In the genomic region with DNA sequence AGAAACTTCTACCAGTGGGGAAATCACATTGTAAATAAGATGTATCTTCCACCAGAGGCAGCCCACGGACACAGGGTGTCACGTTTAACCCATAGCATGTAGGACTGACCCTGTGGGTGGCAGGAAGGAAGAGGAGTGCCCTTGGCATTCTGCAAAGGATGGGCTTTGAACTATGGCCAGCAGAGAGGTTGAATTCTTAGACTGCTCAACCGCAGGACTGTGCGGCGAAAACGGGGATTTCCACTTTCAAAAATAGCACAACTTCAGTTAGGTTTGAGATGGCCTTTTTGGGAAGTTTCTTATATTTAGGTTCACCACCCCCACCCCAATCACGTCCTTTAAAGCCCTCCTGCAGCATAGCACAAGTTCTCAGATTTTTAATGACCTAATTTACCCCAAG, we compare ENCODE assay signal across 12 mouse cellular contexts. TPM values are rescaled to one million over a fixed set of nuclear protein-coding genes. Genes with fewer than 3 reads are reported as not detected.
DNase-seq lines count a peak whose midpoint lies in the region; ATAC-seq and TF ChIP-seq lines count a peak whose summit lies in the region.
"Had no signal": no experiment of that assay in that cellular context is flagged by ENCODE, and none has a peak within 500 bp of the region (broad histone marks: within the 10 kb centered on the region; RNA-seq: fewer than 3 reads in every experiment).

No protein-coding gene starts in this region.

- no peaks in the 10 kb centered on the region for H3K9me3 ChIP-seq in lung, postnatal 0 days (ENCODE audit: low read length)
- H3K9me3 ChIP-seq in midbrain, embryonic 15.5 days, result no peaks in the 10 kb centered on the region
- H3K9me3 ChIP-seq in hindbrain, postnatal 0 days (ENCODE audit: low read length), result no peaks in the 10 kb centered on the region
- H3K9me3 ChIP-seq: embryonic facial prominence, embryonic 15.5 days; heart, embryonic 15.5 days; neural tube, embryonic 13.5 days had no signal

- no peak overlapping the region for H3K9ac ChIP-seq in lung, postnatal 0 days (replicated peaks; ENCODE audit: low read depth)
- no peak overlapping the region for H3K9ac ChIP-seq in midbrain, embryonic 15.5 days
- H3K9ac ChIP-seq in hindbrain, postnatal 0 days (replicated peaks; ENCODE audit: low read length), result no peak overlapping the region
- H3K9ac ChIP-seq: embryonic facial prominence, embryonic 15.5 days; heart, embryonic 15.5 days; lung, embryonic 14.5 days; neural tube, embryonic 13.5 days had no signal

- no peak for TF ChIP-seq EP300 in lung, postnatal 0 days (IDR thresholded peaks at IDR 0.05)

- no peaks in the 10 kb centered on the region for H3K27me3 ChIP-seq in lung, postnatal 0 days (replicated peaks; ENCODE audit: insufficient read depth, low read length)
- H3K27me3 ChIP-seq in midbrain, embryonic 15.5 days (replicated peaks), result no peaks in the 10 kb centered on the region
- H3K27me3 ChIP-seq in hindbrain, postnatal 0 days (ENCODE audit: insufficient read depth, low read length), result no peaks in the 10 kb centered on the region
- H3K27me3 ChIP-seq: embryonic facial prominence, embryonic 15.5 days; heart, embryonic 15.5 days; neural tube, embryonic 13.5 days had no signal

- peak; percentile 40; the same call in 1 of the 2 replicates for ATAC-seq in lung, postnatal 0 days
- no peak for ATAC-seq in midbrain, embryonic 15.5 days (replicated peaks)
- no peak for ATAC-seq in hindbrain, postnatal 0 days

- no peaks in the 10 kb centered on the region for H3K4me1 ChIP-seq in lung, postnatal 0 days (ENCODE audit: insufficient read depth, low read depth, low read length)
- H3K4me1 ChIP-seq in midbrain, embryonic 15.5 days, result no peaks in the 10 kb centered on the region
- no peaks in the 10 kb centered on the region for H3K4me1 ChIP-seq in hindbrain, postnatal 0 days (ENCODE audit: insufficient read depth, low read length)
- H3K4me1 ChIP-seq: embryonic facial prominence, embryonic 15.5 days; heart, embryonic 15.5 days; neural tube, embryonic 13.5 days had no signal

- H3K4me2 ChIP-seq in lung, postnatal 0 days (replicated peaks; ENCODE audit: low read depth, low read length), result 0 out of 2 replicates have a peak overlapping the region, but pooled peaks have one; percentile 5
- no peak overlapping the region for H3K4me2 ChIP-seq in midbrain, embryonic 15.5 days
- no peak overlapping the region for H3K4me2 ChIP-seq in hindbrain, postnatal 0 days (ENCODE audit: low read depth, low read length)
- H3K4me2 ChIP-seq: embryonic facial prominence, embryonic 15.5 days; heart, embryonic 15.5 days; lung, embryonic 14.5 days; neural tube, embryonic 13.5 days had no signal

- no peak overlapping the region for H3K4me3 ChIP-seq in lung, postnatal 0 days (ENCODE audit: low read depth, low read length)
- H3K4me3 ChIP-seq in midbrain, embryonic 15.5 days, result no peak overlapping the region
- no peak overlapping the region for H3K4me3 ChIP-seq in hindbrain, postnatal 0 days (ENCODE audit: low read length)
- H3K4me3 ChIP-seq: embryonic facial prominence, embryonic 15.5 days; heart, embryonic 15.5 days; neural tube, embryonic 13.5 days had no signal

- H3K36me3 ChIP-seq in lung, postnatal 0 days (ENCODE audit: insufficient read depth, low read length), result no peaks in the 10 kb centered on the region
- no peaks in the 10 kb centered on the region for H3K36me3 ChIP-seq in midbrain, embryonic 15.5 days (replicated peaks)
- no peaks in the 10 kb centered on the region for H3K36me3 ChIP-seq in hindbrain, postnatal 0 days (ENCODE audit: insufficient read depth, low read length)
- H3K36me3 ChIP-seq: embryonic facial prominence, embryonic 15.5 days; heart, embryonic 15.5 days; neural tube, embryonic 13.5 days had no signal

- 55% methylated on average over 7 of the region's 7 CpGs for WGBS in lung, postnatal 0 days
- WGBS in midbrain, embryonic 15.5 days, result 86% methylated on average over 7 of the region's 7 CpGs
- WGBS in hindbrain, postnatal 0 days, result 75% methylated on average over 7 of the region's 7 CpGs

- no peak overlapping the region for H3K27ac ChIP-seq in lung, postnatal 0 days (ENCODE audit: low read length)
- no peak overlapping the region for H3K27ac ChIP-seq in midbrain, embryonic 15.5 days
- H3K27ac ChIP-seq in hindbrain, postnatal 0 days, result no peak overlapping the region
- H3K27ac ChIP-seq: embryonic facial prominence, embryonic 15.5 days; heart, embryonic 15.5 days; neural tube, embryonic 13.5 days had no signal

- DNase-seq in adrenal gland, adult (ENCODE audit: inconsistent age in 2 of 2, low spot score in 1 of 2), result peak; percentile 41 to 73
- DNase-seq in adrenal gland, postnatal 4 days (ENCODE audit: low spot score in 2 of 2), result no peak
- DNase-seq in thymus, postnatal 14 days, result peak; percentile 21
- DNase-seq in thymus, postnatal 0 days (ENCODE audit: low spot score), result no peak
- DNase-seq in lung, postnatal 0 days (ENCODE audit: low spot score), result peak; percentile 24
- DNase-seq in left cerebral cortex, postnatal 14 days (ENCODE audit: low spot score in 2 of 2), result no peak
- DNase-seq in hindbrain, postnatal 0 days (ENCODE audit: low spot score), result no peak
- DNase-seq: lung, embryonic 14.5 days had no signal

- TF ChIP-seq CTCF in lung, postnatal 0 days (IDR thresholded peaks at IDR 0.05), result peak; percentile 13; the same call in 1 of the 2 replicates
- TF ChIP-seq CTCF in hindbrain, postnatal 0 days (IDR thresholded peaks at IDR 0.05; ENCODE audit: low read depth), result no peak

- intact Hi-C loops in left cerebral cortex, postnatal 14 days (cut with DNase I), result no loop called here

RNA-seq across cellular contexts. Expression of gene Tnfaip3, which starts 50.6 kb away (rescaled TPM):
- total RNA-seq in adrenal gland, postnatal 4 days (2021), result 1 to 10 TPM; 5.6 to 5.8 TPM
- 26.6 and 27.6 TPM in 2 replicates for polyA plus RNA-seq in thymus, postnatal 0 days (2015; fragmentation: Nextera tagmentation; extraction: Ambion mirVana)
- polyA plus RNA-seq in lung, postnatal 0 days (2015; fragmentation: Nextera tagmentation; extraction: Ambion mirVana), result 4.9 and 9.5 TPM in 2 replicates
- 1 to 10 TPM; 3.4 to 4.1 TPM for total RNA-seq in left cerebral cortex, postnatal 14 days (2021)
- 2.3 and 3.2 TPM in 2 replicates for polyA plus RNA-seq in midbrain, embryonic 15.5 days (2015; fragmentation: Nextera tagmentation; extraction: Ambion mirVana)
- 1.6 and 2.4 TPM in 2 replicates for total RNA-seq in hindbrain, postnatal 0 days (2014; rRNA removed)
- 1.1 TPM in 2 replicates for polyA plus RNA-seq in hindbrain, postnatal 0 days (2015; fragmentation: Nextera tagmentation; extraction: Ambion mirVana)

Comparison
In these comparisons a context has a peak if more than half of its experiments do, and no peak if none do; other contexts are left out.
1. DNase-seq: peak in adrenal gland, adult (2 of 2), thymus, postnatal 14 days (single experiment) and lung, postnatal 0 days (single experiment); none in adrenal gland, postnatal 4 days (0 of 2), thymus, postnatal 0 days (single experiment), left cerebral cortex, postnatal 14 days (0 of 2) and hindbrain, postnatal 0 days (single experiment).